Mouse (Mus musculus): ENCODE results near the gene Scmh1.
A peak's percentile ranks its signal among the peaks of the same experiment; 100 is the strongest.

Scmh1 gene

DNA sequence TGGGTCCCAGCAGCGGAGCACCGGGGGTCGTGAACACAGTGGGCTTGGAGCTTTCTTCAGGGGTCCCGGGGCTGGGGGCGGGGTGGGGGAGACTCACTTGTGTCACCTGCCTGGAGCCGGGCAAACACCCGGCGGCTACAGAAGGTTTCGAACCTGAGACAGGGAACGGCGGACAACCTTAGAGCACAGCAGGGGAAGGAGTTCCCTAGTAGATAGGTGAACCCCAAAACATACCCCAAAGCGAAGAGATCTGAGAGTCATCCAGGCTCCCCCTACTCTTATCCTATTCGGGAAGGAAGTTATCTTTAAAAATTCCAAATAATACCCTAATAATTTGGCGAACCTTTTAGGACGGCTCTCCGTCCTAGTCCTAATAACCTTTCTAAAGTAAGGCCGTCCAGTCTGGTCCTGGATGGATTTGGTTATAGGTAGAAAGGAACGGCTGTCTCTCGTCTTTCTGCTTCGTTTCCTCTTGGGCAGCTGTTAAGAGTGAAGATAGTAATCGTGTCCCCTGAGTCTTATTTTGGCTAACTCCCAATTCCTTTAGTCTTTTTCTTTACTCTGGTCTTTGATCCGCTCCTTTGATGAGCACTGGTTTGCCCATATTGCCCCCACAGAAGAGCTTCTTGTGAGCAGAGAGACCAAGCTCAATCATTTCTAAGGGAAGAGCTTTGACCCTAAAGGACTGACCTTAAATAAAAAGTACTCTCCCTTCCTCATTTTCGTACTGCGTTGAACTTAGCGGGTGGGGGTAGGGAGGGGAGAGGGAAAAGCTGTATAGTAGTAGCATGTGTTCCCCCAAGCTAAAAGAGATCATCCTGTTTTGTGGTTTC is 941 bp downstream of the Scmh1 start:
- DNase-seq (ENCODE audit: low spot score), result no peak

DNA sequence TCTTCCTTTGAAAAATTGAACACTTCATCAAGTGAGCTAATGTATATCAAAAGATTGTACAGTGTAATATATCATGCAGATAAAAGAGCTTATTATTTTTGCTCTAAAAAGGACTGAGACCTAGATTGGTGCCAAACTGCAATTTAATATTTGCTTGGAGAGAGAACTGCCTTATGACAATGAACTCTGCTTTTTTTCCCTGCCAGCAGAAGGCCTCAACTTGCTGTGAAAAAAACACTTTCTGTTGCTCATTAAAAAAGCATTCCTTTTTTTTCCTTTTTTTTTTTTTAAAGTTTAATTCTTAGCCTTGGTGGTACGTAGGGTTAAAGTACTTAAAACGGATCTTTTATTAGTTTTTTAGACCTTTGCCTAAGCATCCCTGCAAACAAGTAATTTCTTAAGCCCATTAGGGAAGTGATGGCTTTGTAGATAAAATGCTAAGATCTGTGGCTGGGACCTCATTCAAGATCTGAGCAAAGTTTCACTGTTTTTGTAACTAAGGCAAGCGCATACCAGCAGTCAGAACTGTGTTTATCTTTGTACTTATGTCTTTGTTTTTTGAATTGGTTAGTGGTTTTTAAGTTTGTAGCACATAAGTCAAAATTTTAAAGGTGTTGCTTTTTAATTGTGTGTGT is 1.7 kb downstream of the Scmh1 start:
- DNase-seq (ENCODE audit: low spot score), result no peak

DNA sequence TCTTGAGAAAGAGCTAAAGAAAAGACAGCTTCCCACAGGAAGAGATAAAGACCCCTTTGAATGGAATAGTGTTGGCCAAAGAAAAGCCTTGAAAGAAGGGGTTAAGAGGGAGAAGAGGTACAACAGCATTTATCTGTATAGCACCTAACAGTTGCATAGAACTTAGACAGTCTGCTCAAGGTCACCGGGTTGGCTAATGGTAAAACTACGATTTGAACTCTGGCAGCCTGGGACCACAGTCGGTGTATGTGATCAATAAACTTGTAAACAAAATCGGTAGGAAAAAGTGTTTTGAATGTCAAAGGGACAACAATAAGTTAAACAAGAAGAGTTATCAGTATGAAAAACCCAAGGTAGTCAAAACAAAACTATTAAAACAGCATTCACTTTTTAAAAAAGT is 13.0 kb downstream of the Scmh1 start:
- no peak for DNase-seq (ENCODE audit: low spot score)

DNA sequence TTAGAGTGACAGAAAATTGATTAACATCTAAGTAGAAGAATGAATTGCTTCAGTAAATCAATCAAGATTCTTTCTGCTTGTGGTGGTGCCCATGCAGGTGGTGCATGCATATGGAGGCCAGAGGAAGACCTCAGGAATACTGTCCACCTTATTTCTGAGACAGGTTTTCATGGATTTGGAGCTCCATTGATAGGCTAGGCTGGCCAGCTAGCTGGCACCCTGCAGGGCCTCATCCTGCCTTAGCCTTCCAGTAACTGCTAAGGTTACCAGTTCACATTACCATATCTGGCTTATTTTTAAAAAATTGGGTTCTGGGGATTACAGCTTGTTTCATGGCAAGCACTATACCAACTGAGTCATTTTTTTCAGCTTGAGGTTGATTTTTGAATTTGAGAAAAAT is 15.1 kb downstream of the Scmh1 start:
- DNase-seq (ENCODE audit: low spot score), result no peak

DNA sequence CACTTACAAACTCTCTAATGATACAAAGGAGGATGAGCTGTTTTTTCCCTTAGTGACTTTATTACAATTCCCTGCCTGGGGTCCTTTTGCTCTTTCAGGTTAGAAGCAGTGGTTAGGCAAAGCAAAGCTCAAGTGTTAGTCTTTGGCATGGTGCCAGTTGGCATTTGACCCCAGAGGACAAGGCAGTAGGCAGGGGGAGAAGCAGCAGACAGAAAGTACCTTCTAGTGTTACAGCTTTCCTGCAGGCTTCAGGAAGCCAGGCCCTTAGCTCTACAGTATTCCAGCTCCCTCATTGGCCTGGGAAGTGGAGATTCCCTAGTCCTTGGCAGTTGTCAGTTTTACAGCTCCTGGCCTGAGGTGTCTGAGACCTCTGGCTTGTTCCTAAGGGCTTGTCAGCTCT is 15.6 kb downstream of the Scmh1 start:
- peak; percentile 59 for DNase-seq (ENCODE audit: low spot score)

DNA sequence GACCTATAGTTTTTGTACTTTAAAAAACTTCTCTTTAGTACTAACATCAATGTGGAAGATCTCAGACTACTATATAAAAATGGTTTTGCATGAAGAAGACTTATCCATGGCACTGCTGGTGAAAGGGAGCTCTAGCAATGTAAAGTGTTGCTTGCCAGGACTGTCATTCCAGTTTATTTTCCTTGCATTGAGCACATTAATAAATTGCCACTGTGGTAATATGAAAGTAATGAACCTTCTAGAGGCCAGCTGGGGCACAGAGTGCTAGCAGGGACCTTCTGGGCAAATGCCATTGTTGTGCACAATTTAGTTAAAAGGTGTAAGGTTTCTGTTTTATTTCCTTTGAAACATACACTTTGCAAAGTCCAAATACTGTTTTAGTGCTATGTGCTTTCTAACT is 25.5 kb downstream of the Scmh1 start:
- DNase-seq (ENCODE audit: low spot score), result no peak

DNA sequence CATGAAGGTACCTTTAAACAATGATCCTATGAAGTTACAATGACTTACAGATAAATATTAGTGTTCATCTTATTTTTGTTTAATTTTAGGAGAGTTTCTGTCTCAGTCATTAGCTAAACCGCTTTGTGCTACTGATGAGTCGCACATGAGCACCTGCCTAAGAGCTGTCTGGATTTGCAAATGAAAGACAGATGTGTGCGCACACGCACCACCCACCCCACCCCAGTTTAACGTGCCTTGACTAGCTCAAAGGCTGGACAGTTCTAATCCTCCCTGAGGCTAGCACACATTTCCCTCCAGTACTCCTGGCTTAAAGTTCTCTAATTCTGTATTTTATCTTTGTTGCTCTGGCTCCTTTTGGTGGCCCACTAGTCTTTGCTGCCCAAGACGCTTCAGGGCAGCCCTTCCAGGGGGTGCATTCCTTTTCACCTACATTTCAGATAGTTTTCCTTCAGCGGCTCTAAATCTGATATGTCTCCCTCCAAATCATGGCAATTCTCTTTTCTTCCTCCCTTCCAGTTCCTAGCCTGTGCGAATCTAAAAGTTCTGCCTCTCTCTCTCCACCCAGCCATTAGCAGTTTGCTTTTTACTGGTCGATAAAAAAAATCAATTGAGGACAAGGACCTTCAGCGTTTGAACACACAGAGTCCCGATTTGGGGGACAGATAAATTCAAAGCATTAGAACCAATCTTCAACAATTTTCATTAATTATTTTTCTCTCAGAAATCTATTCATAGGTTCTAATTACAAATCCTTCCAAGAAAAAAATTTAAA is 27.7 kb downstream of the Scmh1 start:
- DNase-seq (ENCODE audit: low spot score), result no peak

DNA sequence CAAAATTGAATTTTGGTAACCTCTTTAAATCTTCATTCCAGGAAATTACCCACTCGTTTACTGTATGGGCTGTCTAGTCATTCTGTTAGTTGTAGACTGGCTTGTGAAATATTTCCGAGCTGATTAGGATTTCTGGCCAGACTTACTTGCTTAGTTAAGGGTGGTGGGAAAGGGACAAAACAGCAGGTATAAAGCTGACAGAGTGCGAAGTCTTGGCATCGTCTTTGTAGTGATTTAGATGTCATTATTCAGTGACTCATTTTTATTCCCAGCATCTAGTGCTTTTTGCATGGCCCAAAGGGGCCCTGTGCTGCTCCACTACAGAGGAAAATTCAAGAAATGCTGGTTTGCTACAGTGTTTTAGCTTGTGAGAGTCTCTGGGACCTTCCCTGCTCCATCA is 56.7 kb downstream of the Scmh1 start:
- DNase-seq (ENCODE audit: low spot score), result no peak

DNA sequence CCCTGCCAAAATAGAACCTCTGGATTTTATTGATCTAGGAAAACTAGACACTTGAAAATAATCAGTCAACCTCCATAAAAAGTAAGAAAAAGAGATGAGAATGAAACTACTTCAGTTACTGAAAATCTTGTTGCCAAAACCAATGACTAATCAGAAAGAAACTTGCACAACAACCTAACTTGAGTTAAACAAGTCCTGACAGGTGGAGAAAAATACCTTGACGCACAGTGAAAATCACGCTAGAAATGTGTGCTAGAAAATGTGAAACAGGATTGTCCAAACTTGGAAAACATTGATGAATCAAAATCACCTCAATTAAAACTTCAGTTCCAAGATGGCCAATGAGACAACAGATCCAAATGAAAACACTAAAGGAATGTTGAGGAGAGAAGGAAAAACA is 67.9 kb downstream of the Scmh1 start:
- no peak for DNase-seq (ENCODE audit: low spot score)

DNA sequence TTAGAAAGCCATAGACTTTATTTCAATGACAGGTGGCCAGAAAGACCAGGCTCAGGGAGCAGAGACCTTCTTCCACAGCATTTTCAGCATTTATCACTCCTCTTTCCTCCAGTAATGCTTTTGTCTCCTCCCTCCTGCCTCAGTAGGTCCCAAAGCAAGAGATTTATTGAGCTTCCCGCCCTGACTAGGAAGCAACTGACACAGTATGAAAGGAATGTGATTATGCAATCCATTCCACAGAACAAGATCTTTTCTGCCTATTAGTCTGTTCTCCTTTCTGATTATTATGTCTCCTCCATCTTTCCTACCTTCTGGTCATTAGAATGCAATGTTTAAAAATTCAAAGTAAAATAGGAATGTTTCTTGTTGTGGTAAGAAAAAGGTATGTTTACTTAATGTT is 82.6 kb downstream of the Scmh1 start:
- no peak for DNase-seq (ENCODE audit: low spot score)

DNA sequence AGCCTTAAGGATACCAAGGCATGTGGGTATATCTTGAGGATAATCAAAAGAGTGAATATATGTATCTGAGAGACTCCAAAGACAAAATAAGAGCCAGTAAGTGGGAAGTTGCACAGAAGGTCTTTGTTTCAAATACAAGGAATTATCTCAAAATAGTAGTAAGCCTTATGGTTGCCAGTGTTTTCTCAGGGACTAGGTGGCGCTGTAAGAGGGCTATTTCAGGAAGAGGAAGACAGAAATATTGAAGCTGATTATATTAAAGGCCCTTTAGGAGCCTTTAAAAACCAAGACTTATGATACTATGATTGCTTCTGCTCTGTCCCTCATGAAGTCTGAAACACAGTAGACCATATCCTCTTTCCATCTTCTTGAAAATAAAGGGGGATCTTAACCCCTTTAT is 101.9 kb downstream of the Scmh1 start:
- no peak for DNase-seq (ENCODE audit: low spot score)

DNA sequence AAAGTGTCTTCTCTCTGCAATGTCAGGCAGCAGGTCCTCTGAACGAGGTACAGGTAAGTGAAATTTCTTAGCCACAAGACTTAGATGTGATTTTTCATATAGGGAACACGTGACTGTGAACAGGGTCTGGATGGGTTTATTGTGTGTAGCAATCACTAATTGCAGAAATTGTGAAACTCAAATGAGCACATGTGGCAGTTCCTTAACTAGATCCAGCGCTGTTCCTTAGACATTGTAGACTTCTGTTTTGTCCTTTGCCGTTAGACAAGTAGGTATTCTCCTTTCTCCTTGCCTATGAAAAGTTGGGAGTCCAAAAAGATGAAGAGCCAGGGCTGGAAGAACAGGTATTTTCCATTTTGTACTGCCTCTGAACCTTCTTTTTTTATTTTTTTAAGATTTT is 106.1 kb downstream of the Scmh1 start:
- no peak for DNase-seq (ENCODE audit: low spot score)

DNA sequence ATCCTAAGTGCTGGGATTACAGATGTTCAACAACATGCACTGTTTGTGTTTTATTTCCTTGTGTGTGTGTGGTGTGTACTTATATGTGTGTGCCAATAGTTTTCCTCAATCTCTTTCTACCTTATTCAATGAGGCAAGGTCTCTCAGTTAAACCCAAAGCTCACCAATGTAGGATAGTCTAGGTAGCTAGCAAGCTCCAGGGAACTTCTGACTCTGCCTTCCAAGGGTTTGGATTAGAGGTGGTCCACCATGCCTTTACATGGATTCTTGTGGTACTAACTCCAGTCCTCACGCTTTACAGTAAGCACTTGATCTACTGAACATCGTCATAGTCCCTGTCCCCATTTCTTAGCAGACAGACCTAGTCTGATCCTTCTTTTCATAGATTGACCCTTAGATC is 109.3 kb downstream of the Scmh1 start:
- no peak for DNase-seq (ENCODE audit: low spot score)

DNA sequence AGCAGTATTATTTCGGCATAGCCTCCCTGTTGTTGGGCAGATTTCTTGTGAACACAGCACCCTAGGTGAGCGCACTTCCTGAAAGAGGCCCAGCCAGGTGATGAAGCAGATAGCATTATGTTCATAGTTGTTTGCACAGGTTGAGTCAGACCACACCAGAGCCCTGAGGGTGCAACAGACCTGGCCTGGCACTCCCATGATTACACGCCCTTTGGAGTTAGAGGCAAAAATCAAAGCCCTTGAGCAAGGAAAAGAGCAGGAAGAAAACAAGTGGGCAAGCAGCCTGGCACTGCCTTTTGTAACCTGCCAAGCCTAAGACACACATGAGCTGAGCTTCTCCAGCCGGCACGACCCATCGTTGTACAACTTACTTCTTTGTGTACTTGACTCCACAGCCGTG is 111.4 kb downstream of the Scmh1 start:
- no peak for DNase-seq (ENCODE audit: low spot score)

DNA sequence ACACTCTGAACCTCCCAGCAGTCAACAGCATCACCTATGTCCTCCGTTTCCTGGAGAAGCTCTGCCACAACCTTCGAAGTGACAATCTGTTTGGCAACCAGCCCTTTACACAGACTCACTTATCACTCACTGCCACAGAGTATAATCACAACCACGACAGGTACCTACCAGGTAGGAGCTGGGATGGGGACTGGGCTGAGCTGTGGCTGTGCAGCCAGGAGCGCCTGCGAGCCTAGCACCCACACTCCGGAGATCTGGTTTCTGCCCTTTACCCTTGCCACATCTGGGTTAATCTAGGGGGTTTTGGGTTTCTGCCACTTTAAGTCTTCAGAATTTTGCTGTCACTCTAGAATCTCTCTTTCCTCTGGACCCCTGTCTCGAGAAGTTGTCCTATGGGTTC is 111.8 kb downstream of the Scmh1 start:
- no peak for DNase-seq (ENCODE audit: low spot score)

DNA sequence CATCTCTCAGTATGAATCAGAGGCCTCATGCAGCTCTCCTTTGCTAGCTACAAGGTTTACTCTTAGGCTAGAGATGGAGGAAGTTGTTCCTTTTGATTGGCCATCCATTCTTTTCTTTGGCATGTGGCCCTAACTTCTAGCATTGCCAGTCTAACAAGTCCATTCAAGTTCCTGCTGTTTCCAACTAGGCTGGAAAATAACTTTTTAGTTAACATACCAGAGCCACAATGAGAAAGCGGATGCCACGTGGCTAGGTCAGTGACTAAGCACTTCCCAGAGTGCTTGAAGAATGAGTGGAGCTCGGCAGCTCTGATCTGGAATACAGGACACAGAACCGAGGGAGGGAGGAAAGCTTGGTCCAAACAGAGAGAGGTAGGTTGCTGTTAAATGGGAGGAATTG is 112.3 kb downstream of the Scmh1 start:
- DNase-seq (ENCODE audit: low spot score), result no peak

DNA sequence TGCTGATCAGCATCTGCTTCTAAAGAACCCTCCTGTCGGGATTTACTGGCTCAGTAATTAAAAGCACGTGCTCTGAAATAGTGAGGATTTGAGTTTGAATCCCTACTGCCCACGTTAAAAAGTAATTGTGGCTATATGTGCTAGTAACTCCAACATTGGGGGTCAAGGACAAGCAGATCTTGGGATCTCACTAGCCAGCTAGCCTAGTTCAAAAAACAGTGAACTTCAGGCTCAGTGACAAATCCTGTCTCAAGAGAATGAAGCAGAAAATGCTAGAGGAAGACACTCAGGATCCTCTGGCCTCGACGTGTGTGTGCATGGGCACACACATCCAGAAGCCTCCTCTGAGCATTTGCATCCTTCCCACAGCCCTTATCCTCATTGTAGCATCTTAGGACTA is 116.7 kb downstream of the Scmh1 start:
- DNase-seq (ENCODE audit: low spot score), result no peak

DNA sequence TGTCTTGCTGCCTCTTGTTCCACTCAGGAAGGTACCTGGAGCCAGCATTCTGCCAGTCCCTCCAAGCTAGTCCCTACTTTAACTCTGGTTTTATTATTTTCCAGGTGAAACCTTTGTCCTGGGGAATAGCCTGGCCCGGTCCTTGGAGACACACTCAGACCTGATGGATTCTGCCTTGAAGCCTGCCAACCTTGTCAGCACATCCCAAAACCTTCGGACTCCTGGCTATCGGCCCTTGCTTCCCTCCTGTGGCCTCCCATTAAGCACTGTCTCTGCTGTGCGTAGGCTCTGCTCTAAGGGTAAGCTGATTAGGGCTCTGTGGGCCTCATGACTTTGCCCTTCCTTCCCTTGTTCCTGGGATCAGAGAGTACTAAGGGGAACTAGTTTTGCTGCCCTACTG is 117.3 kb downstream of the Scmh1 start:
- no peak for DNase-seq (ENCODE audit: low spot score)

DNA sequence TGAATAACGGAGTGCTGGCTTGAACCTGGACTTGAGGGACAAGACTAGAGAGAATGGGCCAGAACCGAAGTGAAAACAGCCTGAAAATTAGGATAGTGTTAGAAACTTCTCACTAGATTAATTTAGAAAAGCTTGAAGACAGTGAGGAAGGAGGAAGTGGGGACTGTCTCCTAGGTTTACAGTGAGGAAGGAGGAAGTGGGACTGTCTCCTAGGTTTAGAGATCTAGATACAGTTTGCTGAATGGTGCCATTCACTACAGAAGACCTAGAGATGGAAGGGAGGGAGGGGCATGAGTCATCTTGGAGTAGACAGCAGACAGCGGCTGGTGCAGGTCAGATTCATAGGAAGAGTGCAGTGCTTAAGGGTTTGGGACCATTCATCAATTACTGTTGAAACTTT is 118.0 kb downstream of the Scmh1 start:
- no peak for DNase-seq (ENCODE audit: low spot score)

DNA sequence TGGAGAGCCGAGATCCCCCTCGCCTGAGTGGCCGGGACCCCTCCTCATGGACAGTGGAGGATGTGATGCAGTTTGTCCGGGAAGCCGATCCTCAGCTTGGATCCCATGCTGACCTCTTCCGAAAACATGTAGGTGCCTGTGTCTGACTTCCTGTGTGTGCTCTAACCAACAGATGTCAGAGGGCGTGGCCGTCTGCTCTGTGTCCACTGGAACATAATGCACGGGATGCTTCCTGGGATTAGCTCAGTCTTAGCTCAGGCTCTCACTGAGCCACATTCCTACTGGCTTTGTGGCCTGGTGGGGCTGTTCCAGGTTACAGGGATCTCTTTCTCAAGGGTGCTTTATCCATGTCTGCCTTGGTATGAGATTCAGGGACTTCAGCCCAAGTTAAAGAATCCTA is 123.1 kb downstream of the Scmh1 start:
- no peak for DNase-seq (ENCODE audit: low spot score)

DNA sequence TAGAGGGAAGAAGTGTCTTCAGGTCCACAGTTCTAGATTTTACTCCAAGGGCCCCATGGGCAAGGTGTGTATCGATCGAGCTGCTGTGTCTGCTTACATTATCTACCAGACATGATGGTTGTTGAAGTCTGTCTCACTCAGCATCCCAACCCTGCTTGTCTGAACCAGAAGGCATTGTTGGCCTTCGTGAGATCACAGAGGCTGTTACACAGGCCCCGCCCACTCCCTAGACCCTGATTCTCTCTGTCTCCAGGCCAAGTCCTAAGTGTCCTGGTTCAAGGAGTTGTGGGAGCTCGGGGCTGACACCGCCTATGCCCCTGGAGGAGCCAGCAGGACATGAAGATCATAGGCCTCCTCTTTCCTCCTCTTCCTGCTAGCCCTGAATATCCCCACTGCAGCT is 126.9 kb downstream of the Scmh1 start, which contains the start of gene Slfnl1:
Gene Slfnl1 (plus strand): TSS at position 246 of the 400 bp plus-strand sequence.
- DNase-seq (ENCODE audit: low spot score), result no peak

DNA sequence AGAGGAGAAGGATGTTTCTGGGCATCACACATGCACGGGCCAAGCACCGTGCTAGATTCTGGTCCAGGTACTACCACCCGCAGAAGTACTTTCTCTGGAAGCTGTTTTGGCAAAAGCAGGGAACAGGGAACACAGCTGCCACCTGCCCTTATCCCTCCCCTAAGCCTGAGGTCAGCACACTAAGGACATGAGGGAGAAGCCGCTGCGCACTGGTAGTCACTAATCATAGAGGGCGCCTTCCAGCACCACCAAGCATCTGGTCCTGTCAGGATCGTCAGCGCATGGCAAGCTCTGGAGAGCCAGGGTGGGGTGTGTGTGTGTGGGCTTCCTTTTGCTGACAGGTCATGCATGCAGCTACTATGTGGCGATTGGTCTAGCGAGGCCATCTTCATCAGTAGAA is 133.6 kb downstream of the Scmh1 start:
- no peak for DNase-seq (ENCODE audit: low spot score)

DNA sequence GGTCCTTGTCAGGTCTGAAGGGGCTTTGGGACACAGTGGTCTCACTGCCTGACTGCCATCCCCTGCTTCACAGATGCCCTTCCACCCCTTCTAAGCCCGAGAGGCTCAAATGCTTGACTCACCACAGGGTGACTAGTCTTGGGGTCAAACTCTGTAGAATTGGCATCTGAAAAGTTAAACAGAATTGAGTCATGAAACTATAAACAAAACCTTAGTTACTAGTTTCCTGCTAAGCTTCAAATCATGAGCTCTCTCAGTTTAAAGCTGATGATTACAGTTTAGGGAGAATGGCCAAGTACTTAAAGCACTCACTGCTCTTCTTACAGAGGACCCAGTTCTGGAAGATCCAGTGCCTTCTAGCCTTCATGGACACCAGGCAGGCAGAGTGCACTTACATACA is 139.8 kb downstream of the Scmh1 start:
- DNase-seq (ENCODE audit: low spot score), result no peak
